Mouse (Mus musculus) spleen, embryonic (tissue): ENCODE results near the gene Gm42957.

Experiments
- CTCF ChIA-PET: fragments of 350-600 bp; sonication (Branson Sonifier 250); formaldehyde crosslinking; loops from one replicate; lab custom pipeline; 2022; lab: Charles Lee

Gm42957 gene

GRCm38 (mm10) chr3:96700376-96700775, 65.1 kb downstream of the Gm42957 start:
- CTCF ChIA-PET: no interaction called here

- CTCF ChIA-PET: no interaction called here
These were observed 65.7 kb downstream of the Gm42957 start for GRCm38 (mm10) chr3:96701003-96701402.
